Mouse (Mus musculus): Measurements from ENCODE around the gene Arl5c.

DNA sequence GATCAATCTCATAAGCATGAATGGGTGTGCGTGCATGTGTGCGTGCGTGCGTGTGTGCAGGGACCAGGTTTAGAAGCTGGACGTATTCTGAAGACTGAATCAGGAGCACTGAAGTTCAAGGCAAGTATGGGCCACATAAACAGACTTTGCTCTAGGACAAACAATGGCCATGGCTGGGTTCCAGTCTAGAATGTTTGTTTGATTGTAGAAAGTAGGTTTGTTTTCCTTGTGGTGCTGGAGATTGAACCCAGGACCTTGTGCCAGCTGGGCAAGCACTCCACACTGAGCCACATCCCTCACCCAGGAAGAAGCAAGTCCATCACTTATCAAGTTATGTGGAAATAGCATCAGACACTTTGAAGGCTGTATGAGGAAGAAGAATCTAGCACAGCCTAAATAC lies 20.2 kb upstream of the Arl5c start:
- TF ChIP-seq ZKSCAN1 (IDR thresholded peaks at IDR 0.05; ENCODE audit: low read depth, low read length) (no peak), GABPA (IDR thresholded peaks at IDR 0.05; ENCODE audit: low read depth, low read length) (no peak), POLR2AphosphoS5 (IDR thresholded peaks at IDR 0.05; ENCODE audit: borderline replicate concordance, low read depth, low read length) (no peak), ZNF384 (IDR thresholded peaks at IDR 0.05; ENCODE audit: low read depth, low read length) (no peak), POLR2A (IDR thresholded peaks at IDR 0.05; ENCODE audit: control insufficient read depth in 1 of 2, insufficient read depth in 1 of 2, low read depth in 1 of 2, low read length in 2 of 2, poor library complexity in 1 of 2) (no peak), POLR2AphosphoS2 (IDR thresholded peaks at IDR 0.05; ENCODE audit: low read length) (no peak), ZMIZ1 (IDR thresholded peaks at IDR 0.05; ENCODE audit: low read depth, low read length) (no peak), SIN3A (IDR thresholded peaks at IDR 0.05; ENCODE audit: low read length) (no peak), HCFC1 (IDR thresholded peaks at IDR 0.05; ENCODE audit: low read depth, low read length) (no peak), MAFK (IDR thresholded peaks at IDR 0.05; ENCODE audit: borderline replicate concordance, low read depth, low read length) (no peak), USF2 (IDR thresholded peaks at IDR 0.05; ENCODE audit: borderline replicate concordance in 1 of 2, insufficient read depth in 1 of 2, low read depth in 1 of 2, low read length in 2 of 2) (no peak), CTCF (IDR thresholded peaks at IDR 0.05 in 2 of 3, conservative IDR thresholded peaks at IDR 0.05 in 1 of 3; ENCODE audit: control insufficient read depth in 1 of 3, insufficient read depth in 1 of 3, low read depth in 2 of 3, low read length in 3 of 3, poor library complexity in 1 of 3, severe bottlenecking in 1 of 3) (no peak), JUND (IDR thresholded peaks at IDR 0.05; ENCODE audit: low read depth, low read length) (no peak), ETS1 (IDR thresholded peaks at IDR 0.05; ENCODE audit: low read depth, low read length) (no peak)

Measured in MEL (cell line).